Mouse (Mus musculus) ovary, adult 18-20 months (tissue): ENCODE measurements around the gene Abcc1.
A peak's percentile ranks its signal among the peaks of the same experiment; 100 is the strongest.

ENCODE experiments used
- DNase-seq: peaks from one replicate; pipeline ENCODE4 v3.0.0; 2022; ENCODE audit warnings: low spot score, mixed read lengths

Gene Abcc1

GRCm38 (mm10) chr16:14361362-14362098 lies at the start of gene Abcc1:
TSS of gene Abcc1 (plus strand) at chr16:14361558.
- DNase-seq: peak; percentile 61

- DNase-seq: no peak
These were observed 48.4 kb upstream of the Abcc1 start for GRCm38 (mm10) chr16:14312914-14313313.

GRCm38 (mm10) chr16:14316884-14317876 lies 44.2 kb upstream of the Abcc1 start, which contains the start of gene Fopnl:
TSS of gene Fopnl (minus strand) at chr16:14317405.
- DNase-seq: peak; percentile 96

- DNase-seq: no peak
These were observed 41.7 kb upstream of the Abcc1 start for GRCm38 (mm10) chr16:14319681-14320080.

GRCm38 (mm10) chr16:14320494-14320893 lies 40.9 kb upstream of the Abcc1 start:
- no peak for DNase-seq

- peak; percentile 40 for DNase-seq
These were observed 33.2 kb upstream of the Abcc1 start for GRCm38 (mm10) chr16:14328156-14328555.

GRCm38 (mm10) chr16:14344967-14345366 lies 16.4 kb upstream of the Abcc1 start:
- DNase-seq: no peak

GRCm38 (mm10) chr16:14351571-14351970 lies 9.8 kb upstream of the Abcc1 start:
- DNase-seq: no peak

- DNase-seq: no peak
These were observed 9.1 kb upstream of the Abcc1 start for GRCm38 (mm10) chr16:14352234-14352633.

GRCm38 (mm10) chr16:14352663-14353062 lies 8.7 kb upstream of the Abcc1 start:
- DNase-seq: no peak

- DNase-seq: no peak
These were observed 3.5 kb upstream of the Abcc1 start for GRCm38 (mm10) chr16:14357859-14358258.

- DNase-seq: no peak
These were observed 2.8 kb upstream of the Abcc1 start for GRCm38 (mm10) chr16:14358531-14358930.

GRCm38 (mm10) chr16:14360931-14361330 lies 427 bp upstream of the Abcc1 start:
- DNase-seq: no peak

GRCm38 (mm10) chr16:14362099-14362820 lies 902 bp downstream of the Abcc1 start:
- DNase-seq: no peak

- no peak for DNase-seq
These were observed 2.1 kb downstream of the Abcc1 start for GRCm38 (mm10) chr16:14363496-14363895.

GRCm38 (mm10) chr16:14364066-14364465 lies 2.7 kb downstream of the Abcc1 start:
- DNase-seq: no peak

- DNase-seq: no peak
These were observed 4.1 kb downstream of the Abcc1 start for GRCm38 (mm10) chr16:14365457-14365856.

- DNase-seq: no peak
These were observed 4.7 kb downstream of the Abcc1 start for GRCm38 (mm10) chr16:14366017-14366416.

- DNase-seq: no peak
These were observed 10.0 kb downstream of the Abcc1 start for GRCm38 (mm10) chr16:14371367-14371766.

GRCm38 (mm10) chr16:14372382-14372781 lies 11.0 kb downstream of the Abcc1 start:
- DNase-seq: no peak

- no peak for DNase-seq
These were observed 11.5 kb downstream of the Abcc1 start for GRCm38 (mm10) chr16:14372817-14373301.

GRCm38 (mm10) chr16:14375942-14376341 lies 14.6 kb downstream of the Abcc1 start:
- no peak for DNase-seq
